Mouse (Mus musculus) limb, embryonic 10.5 days (tissue): ENCODE measurements around the gene Nkain2. TPM values are rescaled to one million over a fixed set of nuclear protein-coding genes. Genes with fewer than 3 reads are reported as not detected.

Experiments
- polyA plus RNA-seq: library from polyadenylated mRNA; unstranded; fragments of >200 nt; fragmentation: Nextera tagmentation; extraction: Ambion mirVana; gene quantifications from 2 replicates; pipeline ENCODE4 v1.2.1, GENCODE M21; 2016

Nkain2 gene
- polyA plus RNA-seq, 1 experiment from 2014 or later: 0.18 TPM

Other genes with a start within 250 kb of the Nkain2 start
- 0.10 TPM in 1 of 2 replicates, not detected in the other for gene Trdn, start 190.1 kb upstream of the Nkain2 start, polyA plus RNA-seq